Mouse (Mus musculus): ENCODE measurements at regions not wholly inside any gene's neighbourhood (a gene's known extent, or its start where the extent isn't known, plus 50 kb on each side); places are given as distances from the start of the nearest gene placed in this dataset.

- no peak overlapping the region for H3K27ac ChIP-seq (ENCODE audit: low read depth, low read length)
- H3K4me1 ChIP-seq (ENCODE audit: control insufficient read depth, insufficient read depth, low read depth, low read length), result no peaks in the 10 kb centered on the region
- H3K4me2 ChIP-seq (ENCODE audit: low read length), result no peak overlapping the region
- H3K27me3 ChIP-seq (replicated peaks; ENCODE audit: control insufficient read depth, insufficient read depth, low read length), result no peaks in the 10 kb centered on the region
- no peak overlapping the region for H3K4me3 ChIP-seq (ENCODE audit: low read length)
- no peak overlapping the region for H3K9ac ChIP-seq (ENCODE audit: low read depth, low read length)
- ATAC-seq, result no peak
- H3K36me3 ChIP-seq (ENCODE audit: control insufficient read depth, insufficient read depth, low read length), result no peaks in the 10 kb centered on the region
- H3K9me3 ChIP-seq (ENCODE audit: control insufficient read depth, low read length), result no peaks in the 10 kb centered on the region
- 92% methylated on average over 1 of the region's 1 CpGs for WGBS
Measured at GRCm38 (mm10) chr13:75578971-75579370, 127.6 kb upstream of the Ell2 start.

- Histone ChIP-seq H3K9me3 (ENCODE audit: control insufficient read depth, low read length) (no peaks in the 10 kb centered on the region), H3K4me2 (ENCODE audit: low read length) (no peak overlapping the region), H3K4me1 (ENCODE audit: control insufficient read depth, insufficient read depth, low read depth, low read length) (no peaks in the 10 kb centered on the region), H3K27ac (ENCODE audit: low read depth, low read length) (no peak overlapping the region), H3K36me3 (ENCODE audit: control insufficient read depth, insufficient read depth, low read length) (no peaks in the 10 kb centered on the region), H3K4me3 (ENCODE audit: low read length) (no peak overlapping the region), H3K9ac (ENCODE audit: low read depth, low read length) (no peak overlapping the region), H3K27me3 (replicated peaks; ENCODE audit: control insufficient read depth, insufficient read depth, low read length) (no peaks in the 10 kb centered on the region)
- no peak for ATAC-seq
- 80% methylated on average over 2 of the region's 2 CpGs for WGBS
Measured at GRCm38 (mm10) chr13:75590836-75591235, 115.7 kb upstream of the Ell2 start.

GRCm38 (mm10) chr13:75596856-75597255, 109.7 kb upstream of the Ell2 start:
- no peaks in the 10 kb centered on the region for H3K4me1 ChIP-seq (ENCODE audit: control insufficient read depth, insufficient read depth, low read depth, low read length)
- no peaks in the 10 kb centered on the region for H3K27me3 ChIP-seq (replicated peaks; ENCODE audit: control insufficient read depth, insufficient read depth, low read length)
- no peak overlapping the region for H3K4me3 ChIP-seq (ENCODE audit: low read length)
- WGBS, result 89% methylated on average over 2 of the region's 2 CpGs
- ATAC-seq, result no peak
- H3K4me2 ChIP-seq (ENCODE audit: low read length), result no peak overlapping the region
- H3K27ac ChIP-seq (ENCODE audit: low read depth, low read length), result no peak overlapping the region
- H3K9ac ChIP-seq (ENCODE audit: low read depth, low read length), result no peak overlapping the region
- H3K36me3 ChIP-seq (ENCODE audit: control insufficient read depth, insufficient read depth, low read length), result no peaks in the 10 kb centered on the region
- H3K9me3 ChIP-seq (ENCODE audit: control insufficient read depth, low read length), result no peaks in the 10 kb centered on the region

- Histone ChIP-seq H3K4me1 (ENCODE audit: control insufficient read depth, insufficient read depth, low read depth, low read length) (no peaks in the 10 kb centered on the region), H3K36me3 (ENCODE audit: control insufficient read depth, insufficient read depth, low read length) (no peaks in the 10 kb centered on the region), H3K4me2 (ENCODE audit: low read length) (no peak overlapping the region), H3K27ac (ENCODE audit: low read depth, low read length) (no peak overlapping the region), H3K9ac (ENCODE audit: low read depth, low read length) (no peak overlapping the region), H3K27me3 (replicated peaks; ENCODE audit: control insufficient read depth, insufficient read depth, low read length) (no peaks in the 10 kb centered on the region), H3K9me3 (ENCODE audit: control insufficient read depth, low read length) (no peaks in the 10 kb centered on the region), H3K4me3 (ENCODE audit: low read length) (no peak overlapping the region)
- no peak for ATAC-seq
Measured at GRCm38 (mm10) chr13:75598186-75598585, 108.4 kb upstream of the Ell2 start.

GRCm38 (mm10) chr13:75598675-75599074, 107.9 kb upstream of the Ell2 start:
- no peaks in the 10 kb centered on the region for H3K9me3 ChIP-seq (ENCODE audit: control insufficient read depth, low read length)
- WGBS, result 91% methylated on average over 1 of the region's 1 CpGs
- no peak for ATAC-seq

GRCm38 (mm10) chr13:75623229-75623628, 83.3 kb upstream of the Ell2 start:
- no peaks in the 10 kb centered on the region for H3K9me3 ChIP-seq (ENCODE audit: control insufficient read depth, low read length)
- no peaks in the 10 kb centered on the region for H3K4me1 ChIP-seq (ENCODE audit: control insufficient read depth, insufficient read depth, low read depth, low read length)
- H3K9ac ChIP-seq (ENCODE audit: low read depth, low read length), result no peak overlapping the region
- H3K4me2 ChIP-seq (ENCODE audit: low read length), result no peak overlapping the region
- 85% methylated on average over 3 of the region's 3 CpGs for WGBS
- H3K27ac ChIP-seq (ENCODE audit: low read depth, low read length), result no peak overlapping the region
- no peak for ATAC-seq
- no peak overlapping the region for H3K4me3 ChIP-seq (ENCODE audit: low read length)
- no peaks in the 10 kb centered on the region for H3K27me3 ChIP-seq (replicated peaks; ENCODE audit: control insufficient read depth, insufficient read depth, low read length)
- no peaks in the 10 kb centered on the region for H3K36me3 ChIP-seq (ENCODE audit: control insufficient read depth, insufficient read depth, low read length)

More at GRCm38 (mm10) chr13:75598675-75599074, 107.9 kb upstream of the Ell2 start:
- Histone ChIP-seq H3K4me1 (ENCODE audit: control insufficient read depth, insufficient read depth, low read depth, low read length) (no peaks in the 10 kb centered on the region), H3K4me2 (ENCODE audit: low read length) (no peak overlapping the region), H3K4me3 (ENCODE audit: low read length) (no peak overlapping the region), H3K9ac (ENCODE audit: low read depth, low read length) (no peak overlapping the region), H3K27ac (ENCODE audit: low read depth, low read length) (no peak overlapping the region), H3K36me3 (ENCODE audit: control insufficient read depth, insufficient read depth, low read length) (no peaks in the 10 kb centered on the region), H3K27me3 (replicated peaks; ENCODE audit: control insufficient read depth, insufficient read depth, low read length) (no peaks in the 10 kb centered on the region)

- WGBS, result 88% methylated on average over 1 of the region's 1 CpGs
- Histone ChIP-seq H3K9ac (ENCODE audit: low read depth, low read length) (no peak overlapping the region), H3K9me3 (ENCODE audit: control insufficient read depth, low read length) (no peaks in the 10 kb centered on the region), H3K27me3 (replicated peaks; ENCODE audit: control insufficient read depth, insufficient read depth, low read length) (no peaks in the 10 kb centered on the region), H3K36me3 (ENCODE audit: control insufficient read depth, insufficient read depth, low read length) (no peaks in the 10 kb centered on the region), H3K4me3 (ENCODE audit: low read length) (no peak overlapping the region), H3K27ac (ENCODE audit: low read depth, low read length) (no peak overlapping the region), H3K4me1 (ENCODE audit: control insufficient read depth, insufficient read depth, low read depth, low read length) (no peaks in the 10 kb centered on the region), H3K4me2 (ENCODE audit: low read length) (no peak overlapping the region)
- no peak for ATAC-seq
Measured at GRCm38 (mm10) chr13:75627405-75627804, 79.2 kb upstream of the Ell2 start.

GRCm38 (mm10) chr13:75631048-75631447, 75.5 kb upstream of the Ell2 start:
- Histone ChIP-seq H3K36me3 (ENCODE audit: control insufficient read depth, insufficient read depth, low read length) (no peaks in the 10 kb centered on the region), H3K4me2 (ENCODE audit: low read length) (no peak overlapping the region), H3K9me3 (ENCODE audit: control insufficient read depth, low read length) (no peaks in the 10 kb centered on the region), H3K27me3 (replicated peaks; ENCODE audit: control insufficient read depth, insufficient read depth, low read length) (no peaks in the 10 kb centered on the region), H3K27ac (ENCODE audit: low read depth, low read length) (no peak overlapping the region), H3K9ac (ENCODE audit: low read depth, low read length) (no peak overlapping the region), H3K4me3 (ENCODE audit: low read length) (no peak overlapping the region), H3K4me1 (ENCODE audit: control insufficient read depth, insufficient read depth, low read depth, low read length) (no peaks in the 10 kb centered on the region)
- 100% methylated on average over 1 of the region's 1 CpGs for WGBS
- no peak for ATAC-seq

GRCm38 (mm10) chr13:75647513-75647912, 59.0 kb upstream of the Ell2 start:
- no peak for ATAC-seq
- WGBS, result 58% methylated on average over 1 of the region's 1 CpGs
- H3K4me3 ChIP-seq (ENCODE audit: low read length), result no peak overlapping the region

GRCm38 (mm10) chr13:75651941-75652340, 54.6 kb upstream of the Ell2 start:
- H3K4me3 ChIP-seq (ENCODE audit: low read length), result no peak overlapping the region
- H3K9ac ChIP-seq (ENCODE audit: low read depth, low read length), result no peak overlapping the region
- whole genome bisulfite sequencing, result 89% methylated on average over 3 of the region's 3 CpGs
- no peaks in the 10 kb centered on the region for H3K36me3 ChIP-seq (ENCODE audit: control insufficient read depth, insufficient read depth, low read length)
- H3K27ac ChIP-seq (ENCODE audit: low read depth, low read length), result no peak overlapping the region
- no peaks in the 10 kb centered on the region for H3K4me1 ChIP-seq (ENCODE audit: control insufficient read depth, insufficient read depth, low read depth, low read length)
- H3K27me3 ChIP-seq (replicated peaks; ENCODE audit: control insufficient read depth, insufficient read depth, low read length), result no peaks in the 10 kb centered on the region
- no peaks in the 10 kb centered on the region for H3K9me3 ChIP-seq (ENCODE audit: control insufficient read depth, low read length)
- ATAC-seq, result no peak
- no peak overlapping the region for H3K4me2 ChIP-seq (ENCODE audit: low read length)

More at GRCm38 (mm10) chr13:75647513-75647912, 59.0 kb upstream of the Ell2 start:
- Histone ChIP-seq H3K4me1 (ENCODE audit: control insufficient read depth, insufficient read depth, low read depth, low read length) (no peaks in the 10 kb centered on the region), H3K9me3 (ENCODE audit: control insufficient read depth, low read length) (no peaks in the 10 kb centered on the region), H3K9ac (ENCODE audit: low read depth, low read length) (no peak overlapping the region), H3K27ac (ENCODE audit: low read depth, low read length) (no peak overlapping the region), H3K36me3 (ENCODE audit: control insufficient read depth, insufficient read depth, low read length) (no peaks in the 10 kb centered on the region), H3K27me3 (replicated peaks; ENCODE audit: control insufficient read depth, insufficient read depth, low read length) (no peaks in the 10 kb centered on the region), H3K4me2 (ENCODE audit: low read length) (no peak overlapping the region)
